Mouse (Mus musculus) hindbrain, embryonic 16.5 days (tissue): ENCODE results near the gene Oxt. TPM values are rescaled to one million over a fixed set of nuclear protein-coding genes. Genes with fewer than 3 reads are reported as not detected.
"Not testable (repeated sequence)": the region's sequence is repeated elsewhere in the genome, so short reads cannot be mapped to it uniquely, and the experiment has no call there.

Experiments
- ATAC-seq: fragments of 200-750 bp; cut with Nextera tagmentation; 2 replicates; pipeline ENCODE4 v1.8.0; 2017; ENCODE audit warnings: moderate TSS enrichment, moderate library complexity
- H3K27ac ChIP-seq: fragments of 300-500 bp; sonication (generic); 2 replicates; pipeline ENCODE4 v1.5.1; 2014; ENCODE audit warnings: low read depth, mild to moderate bottlenecking, control low read depth, low read length, moderate library complexity
- H3K27me3 ChIP-seq: fragments of 300-500 bp; sonication (generic); replicated peaks from 2 replicates; pipeline ENCODE4 v1.6.1; 2014; ENCODE audit warnings: low read length; ENCODE audit not compliant: control insufficient read depth, insufficient read depth
- H3K36me3 ChIP-seq: fragments of 300-500 bp; sonication (generic); 2 replicates; pipeline ENCODE4 v1.6.1; 2014; ENCODE audit warnings: mild to moderate bottlenecking, low read length, moderate library complexity, mixed read lengths; ENCODE audit not compliant: control insufficient read depth, insufficient read depth
- H3K4me1 ChIP-seq: fragments of 300-500 bp; sonication (generic); 2 replicates; pipeline ENCODE4 v1.6.1; 2014; ENCODE audit warnings: low read depth, low read length; ENCODE audit not compliant: control insufficient read depth, insufficient read depth
- H3K4me2 ChIP-seq: fragments of 300-500 bp; sonication (generic); 2 replicates; pipeline ENCODE4 v1.6.1; 2014; ENCODE audit warnings: mild to moderate bottlenecking, low read length, control low read depth, moderate library complexity
- H3K4me3 ChIP-seq: fragments of 300-500 bp; sonication (generic); 2 replicates; pipeline ENCODE4 v1.5.1; 2014; ENCODE audit warnings: mild to moderate bottlenecking, low read length, control low read depth, moderate library complexity
- H3K9ac ChIP-seq: fragments of 300-500 bp; sonication (generic); 2 replicates; pipeline ENCODE4 v1.6.1; 2014; ENCODE audit warnings: low read depth, mild to moderate bottlenecking, control low read depth, low read length, moderate library complexity
- H3K9me3 ChIP-seq: fragments of 300-500 bp; sonication (generic); 2 replicates; pipeline ENCODE4 v1.6.1; 2014; ENCODE audit warnings: mild to moderate bottlenecking, low read length, moderate library complexity; ENCODE audit not compliant: control insufficient read depth
- WGBS: fragments of 180-500 bp; shearing (Covaris S2); extraction: QIAGEN DNeasy Blood & Tissue Kit; methylation state at CpG from one replicate; pipeline ENCODE4 v1.1.7; 2014; 5-methylcytosine and 5-hydroxymethylcytosine counted together
- polyA plus RNA-seq: library from polyadenylated mRNA; unstranded; fragments of >200 nt; fragmentation: Nextera tagmentation; extraction: Ambion mirVana; gene quantifications from 2 replicates; pipeline ENCODE4 v1.2.1, GENCODE M21; 2015

Gene Oxt
- polyA plus RNA-seq, 1 experiment from 2014 or later: 0.31 TPM

- no peaks in the 10 kb centered on the region; the same call in 1 of the 2 replicates for H3K27me3 ChIP-seq
- H3K4me2 ChIP-seq: no peak overlapping the region
- peaks cover 7% of the 10 kb centered on the region for H3K36me3 ChIP-seq
- H3K9me3 ChIP-seq: no peaks in the 10 kb centered on the region
- peaks cover 6% of the 10 kb centered on the region for H3K4me1 ChIP-seq
- no peak overlapping the region for H3K4me3 ChIP-seq
- ATAC-seq: no peak
- H3K9ac ChIP-seq: no peak overlapping the region
- no peak overlapping the region for H3K27ac ChIP-seq
Measured at GRCm38 (mm10) chr2:130569926-130570325, 6.0 kb upstream of the Oxt start.

GRCm38 (mm10) chr2:130574960-130575359 is 1.0 kb upstream of the Oxt start:
- H3K4me1 ChIP-seq: peaks cover 3% of the 10 kb centered on the region; the same call in 1 of the 2 replicates
- peaks cover 40% of the 10 kb centered on the region for H3K27me3 ChIP-seq
- H3K36me3 ChIP-seq: no peaks in the 10 kb centered on the region
- no peak overlapping the region for H3K4me2 ChIP-seq
- 84% methylated on average over 5 of the region's 5 CpGs for WGBS
- no peak overlapping the region for H3K27ac ChIP-seq
- H3K4me3 ChIP-seq: no peak overlapping the region
- no peaks in the 10 kb centered on the region for H3K9me3 ChIP-seq
- ATAC-seq: no peak
- no peak overlapping the region for H3K9ac ChIP-seq

- H3K36me3 ChIP-seq, H3K9me3 ChIP-seq, ATAC-seq, H3K27ac ChIP-seq: not testable (repeated sequence)
- Histone ChIP-seq H3K9ac (peak overlapping the region; percentile 51), H3K27me3 (peaks cover 54% of the 10 kb centered on the region), H3K4me1 (peaks cover 12% of the 10 kb centered on the region), H3K4me3 (peak overlapping the region; percentile 33), H3K4me2 (peak overlapping the region; percentile 54)
- WGBS: 3% methylated on average over 30 of the region's 32 CpGs
Measured at GRCm38 (mm10) chr2:130576564-130576963, 591 bp downstream of the Oxt start.

- H3K27me3 ChIP-seq: peaks cover 58% of the 10 kb centered on the region
- no peak for ATAC-seq
- 5% methylated on average over 9 of the region's 9 CpGs for WGBS
Measured at GRCm38 (mm10) chr2:130577021-130577420, 1.0 kb downstream of the Oxt start.

GRCm38 (mm10) chr2:130577632-130578031 is 1.7 kb downstream of the Oxt start:
- Histone ChIP-seq H3K27me3 (peaks cover 64% of the 10 kb centered on the region), H3K27ac (no peak overlapping the region), H3K9me3 (no peaks in the 10 kb centered on the region), H3K36me3 (no peaks in the 10 kb centered on the region), H3K4me3 (no peak overlapping the region), H3K4me2 (no peak overlapping the region), H3K9ac (no peak overlapping the region), H3K4me1 (peaks cover 12% of the 10 kb centered on the region)
- ATAC-seq: no peak
- WGBS: 5% methylated on average over 12 of the region's 12 CpGs

More at GRCm38 (mm10) chr2:130577021-130577420, 1.0 kb downstream of the Oxt start:
- Histone ChIP-seq H3K9ac (no peak overlapping the region), H3K36me3 (no peaks in the 10 kb centered on the region), H3K4me3 (no peak overlapping the region; the same call in 1 of the 2 replicates), H3K4me1 (peaks cover 12% of the 10 kb centered on the region), H3K4me2 (no peak overlapping the region; the same call in 1 of the 2 replicates), H3K27ac (no peak overlapping the region), H3K9me3 (no peaks in the 10 kb centered on the region)

GRCm38 (mm10) chr2:130578148-130578547 is 2.2 kb downstream of the Oxt start:
- Histone ChIP-seq H3K27ac (no peak overlapping the region), H3K9me3 (no peaks in the 10 kb centered on the region), H3K4me1 (peaks cover 12% of the 10 kb centered on the region), H3K36me3 (no peaks in the 10 kb centered on the region), H3K4me2 (no peak overlapping the region), H3K4me3 (no peak overlapping the region), H3K9ac (no peak overlapping the region), H3K27me3 (peaks cover 64% of the 10 kb centered on the region)
- WGBS: 6% methylated on average over 11 of the region's 11 CpGs
- no peak for ATAC-seq

- ATAC-seq: no peak
- WGBS: 6% methylated on average over 8 of the region's 8 CpGs
- H3K4me2 ChIP-seq: no peak overlapping the region
- H3K27me3 ChIP-seq: peaks cover 64% of the 10 kb centered on the region
- no peak overlapping the region for H3K4me3 ChIP-seq
- no peaks in the 10 kb centered on the region for H3K36me3 ChIP-seq
- H3K9me3 ChIP-seq: no peaks in the 10 kb centered on the region
- H3K27ac ChIP-seq: no peak overlapping the region
- H3K9ac ChIP-seq: no peak overlapping the region; the same call in 1 of the 2 replicates
- peaks cover 12% of the 10 kb centered on the region for H3K4me1 ChIP-seq
Measured at GRCm38 (mm10) chr2:130579791-130580190, 3.8 kb downstream of the Oxt start.

- Histone ChIP-seq H3K9me3 (no peaks in the 10 kb centered on the region), H3K4me3 (peak overlapping the region; percentile 33), H3K4me1 (peaks cover 12% of the 10 kb centered on the region), H3K27me3 (peaks cover 52% of the 10 kb centered on the region), H3K9ac (peak overlapping the region; percentile 38; the same call in 1 of the 2 replicates), H3K36me3 (no peaks in the 10 kb centered on the region), H3K27ac (no peak overlapping the region), H3K4me2 (peak overlapping the region; percentile 52)
- 2% methylated on average over 16 of the region's 16 CpGs for WGBS
- ATAC-seq: no peak
Measured at GRCm38 (mm10) chr2:130581201-130581600, 5.2 kb downstream of the Oxt start.

- ATAC-seq: no peak
- no peaks in the 10 kb centered on the region for H3K36me3 ChIP-seq
- WGBS: 34% methylated on average over 10 of the region's 10 CpGs
- no peak within 1 kb of the TSS for H3K4me3 ChIP-seq
- H3K27ac ChIP-seq: no peak within 1 kb of the TSS
- H3K9ac ChIP-seq: no peak within 1 kb of the TSS
- H3K9me3 ChIP-seq: no peaks in the 10 kb centered on the region
- H3K4me1 ChIP-seq: peaks cover 9% of the 10 kb centered on the region
- H3K4me2 ChIP-seq: no peak within 1 kb of the TSS
- H3K27me3 ChIP-seq: peaks cover 47% of the 10 kb centered on the region
Measured at GRCm38 (mm10) chr2:130582552-130582951, 6.6 kb downstream of the Oxt start, which contains the start of gene Avp. Gene Avp (minus strand): TSS chr2:130582554.
